Mouse (Mus musculus) pancreas, adult 10 weeks (tissue): ENCODE measurements around the gene Ccdc32. TPM values are rescaled to one million over a fixed set of nuclear protein-coding genes. Genes with fewer than 3 reads are reported as not detected.

Experiments
- polyA plus RNA-seq: library from polyadenylated mRNA; stranded (reverse); fragments of 350-450 nt; fragmentation: Illumina TruSeq; extraction: RNeasy Lipid Tissue Mini Kit (QIAGEN cat#74804); gene quantifications from one replicate; pipeline ENCODE4 v1.2.3, GENCODE M21; 2015; ENCODE audit warnings: low read depth, low replicate concordance; ENCODE audit not compliant: insufficient read depth

Gene Ccdc32
- 3.7 TPM for polyA plus RNA-seq

GRCm38 (mm10) chr2:119028941-119029551 lies at the start of gene Ccdc32:
Ccdc32 (minus strand) TSS chr2:119029393.

GRCm38 (mm10) chr2:119046649-119047611 lies 17.7 kb upstream of the Ccdc32 start, which contains the start of gene Knl1:
Knl1 (plus strand) TSS chr2:119047119.

GRCm38 (mm10) chr2:119034656-119035396 lies 5.6 kb upstream of the Ccdc32 start, which contains the start of gene Rpusd2:
Rpusd2 (plus strand) TSS chr2:119034790.

Other genes starting within 250 kb of the Ccdc32 start
- gene Disp2, start 249.7 kb downstream of the Ccdc32 start, polyA plus RNA-seq = 7.6 TPM
- gene Knstrn, start 215.4 kb downstream of the Ccdc32 start, polyA plus RNA-seq = not detected
- gene Ivd, start 167.4 kb downstream of the Ccdc32 start, polyA plus RNA-seq = 65.2 TPM
- gene Bahd1, start 129.0 kb downstream of the Ccdc32 start, polyA plus RNA-seq = 3.0 TPM
- gene Chst14, start 102.9 kb downstream of the Ccdc32 start, polyA plus RNA-seq = 2.5 TPM
- 0.50 TPM for gene Rpusd2, start 5.4 kb upstream of the Ccdc32 start, polyA plus RNA-seq
- not detected for gene Knl1, start 17.7 kb upstream of the Ccdc32 start, polyA plus RNA-seq
- 0.59 TPM for gene Rad51, start 83.4 kb upstream of the Ccdc32 start, polyA plus RNA-seq
- gene Rmdn3, start 127.6 kb upstream of the Ccdc32 start, polyA plus RNA-seq = 13.2 TPM
- not detected for gene Gchfr, start 138.4 kb upstream of the Ccdc32 start, polyA plus RNA-seq
- not detected for gene Gm14137, start 145.1 kb upstream of the Ccdc32 start, polyA plus RNA-seq
- gene Zfyve19, start 179.2 kb upstream of the Ccdc32 start, polyA plus RNA-seq = 16.8 TPM
- gene Dnajc17, start 179.4 kb upstream of the Ccdc32 start, polyA plus RNA-seq = 4.6 TPM
- gene Ppp1r14d, start 200.5 kb upstream of the Ccdc32 start, polyA plus RNA-seq = 1.2 TPM
- 27.8 TPM for gene Spint1, start 208.0 kb upstream of the Ccdc32 start, polyA plus RNA-seq
- 2.1 TPM for gene Rhov, start 241.9 kb upstream of the Ccdc32 start, polyA plus RNA-seq